Mouse (Mus musculus) neural tube, embryonic 13.5 days (tissue): ENCODE results near the gene Agap1. TPM values are rescaled to one million over a fixed set of nuclear protein-coding genes. Genes with fewer than 3 reads are reported as not detected.

Source experiments
- ATAC-seq: fragments of 200-750 bp; cut with Nextera tagmentation; 2 replicates; pipeline ENCODE4 v1.8.0; 2017; ENCODE audit warnings: low read depth, mild to moderate bottlenecking, moderate TSS enrichment, moderate library complexity
- H3K27ac ChIP-seq: fragments of 300-500 bp; sonication (generic); replicated peaks from 2 replicates; pipeline ENCODE4 v1.5.1; 2015; ENCODE audit warnings: moderate library complexity, mild to moderate bottlenecking, inconsistent platforms
- H3K27me3 ChIP-seq: fragments of 300-500 bp; sonication (generic); 2 replicates; pipeline ENCODE4 v1.6.1; 2015; ENCODE audit warnings: mild to moderate bottlenecking, inconsistent platforms
- H3K36me3 ChIP-seq: fragments of 300-500 bp; sonication (generic); 2 replicates; pipeline ENCODE4 v1.6.1; 2015; ENCODE audit warnings: mild to moderate bottlenecking, inconsistent platforms
- H3K4me1 ChIP-seq: fragments of 300-500 bp; sonication (generic); replicated peaks from 2 replicates; pipeline ENCODE4 v1.6.1; 2015; ENCODE audit warnings: inconsistent platforms
- H3K4me2 ChIP-seq: fragments of 300-500 bp; sonication (generic); 2 replicates; pipeline ENCODE4 v1.6.1; 2015; ENCODE audit warnings: inconsistent platforms, mild to moderate bottlenecking, moderate library complexity
- H3K4me3 ChIP-seq: fragments of 300-500 bp; sonication (generic); 2 replicates; pipeline ENCODE4 v1.5.1; 2015; ENCODE audit warnings: mild to moderate bottlenecking, inconsistent platforms
- H3K9ac ChIP-seq: fragments of 300-500 bp; sonication (generic); 2 replicates; pipeline ENCODE4 v1.6.1; 2015; ENCODE audit warnings: moderate library complexity, mild to moderate bottlenecking, inconsistent platforms
- H3K9me3 ChIP-seq: fragments of 300-500 bp; sonication (generic); 2 replicates; pipeline ENCODE4 v1.6.1; 2016; ENCODE audit warnings: inconsistent platforms
- WGBS: fragments of 180-500 bp; shearing (Covaris S2); methylation state at CpG from one replicate; pipeline ENCODE4 v1.1.7; 2015; 5-methylcytosine and 5-hydroxymethylcytosine counted together
- polyA plus RNA-seq: library from polyadenylated mRNA; unstranded; fragments of >200 nt; fragmentation: Nextera tagmentation; extraction: Ambion mirVana; gene quantifications from 2 replicates; pipeline ENCODE4 v1.2.1, GENCODE M21; 2015

Gene Agap1
- polyA plus RNA-seq, 1 experiment from 2014 or later, result 48.1 TPM

- Histone ChIP-seq H3K27ac (no peak overlapping the region), H3K27me3 (peaks cover 27% of the 10 kb centered on the region), H3K4me2 (no peak overlapping the region), H3K9ac (no peak overlapping the region), H3K4me1 (peaks cover 25% of the 10 kb centered on the region), H3K36me3 (peaks cover 37% of the 10 kb centered on the region), H3K9me3 (no peaks in the 10 kb centered on the region), H3K4me3 (no peak overlapping the region)
- whole genome bisulfite sequencing, result 72% methylated on average over 3 of the region's 3 CpGs
- no peak for ATAC-seq
Measured at GRCm38 (mm10) chr1:89746171-89746570, 291.6 kb downstream of the Agap1 start.

- H3K27ac ChIP-seq, result peak overlapping the region; percentile 81; the same call in 1 of the 2 replicates
- peaks cover 40% of the 10 kb centered on the region for H3K4me1 ChIP-seq
- H3K4me3 ChIP-seq, result no peak overlapping the region
- H3K36me3 ChIP-seq, result peaks cover 17% of the 10 kb centered on the region; the same call in 1 of the 2 replicates
- ATAC-seq, result no peak
- H3K9me3 ChIP-seq, result no peaks in the 10 kb centered on the region
- H3K9ac ChIP-seq, result no peak overlapping the region
- peak overlapping the region; percentile 45 for H3K4me2 ChIP-seq
- no peaks in the 10 kb centered on the region; the same call in 1 of the 2 replicates for H3K27me3 ChIP-seq
Measured at GRCm38 (mm10) chr1:89749666-89750065, 295.1 kb downstream of the Agap1 start.

- WGBS, result 3% methylated on average over 9 of the region's 9 CpGs
- Histone ChIP-seq H3K36me3 (peaks cover 9% of the 10 kb centered on the region; the same call in 1 of the 2 replicates), H3K27ac (peak overlapping the region; percentile 81), H3K27me3 (no peaks in the 10 kb centered on the region; the same call in 1 of the 2 replicates), H3K9me3 (no peaks in the 10 kb centered on the region), H3K4me2 (peak overlapping the region; percentile 45), H3K9ac (no peak overlapping the region), H3K4me3 (no peak overlapping the region), H3K4me1 (peaks cover 48% of the 10 kb centered on the region)
- ATAC-seq, result peak; percentile 83
Measured at GRCm38 (mm10) chr1:89750495-89750894, 295.9 kb downstream of the Agap1 start.

- Histone ChIP-seq H3K27me3 (no peaks in the 10 kb centered on the region; the same call in 1 of the 2 replicates), H3K36me3 (peaks cover 5% of the 10 kb centered on the region; the same call in 1 of the 2 replicates), H3K9me3 (no peaks in the 10 kb centered on the region), H3K4me1 (peaks cover 52% of the 10 kb centered on the region), H3K4me2 (peak overlapping the region; percentile 45), H3K27ac (peak overlapping the region; percentile 81), H3K4me3 (no peak overlapping the region), H3K9ac (no peak overlapping the region)
- 5% methylated on average over 21 of the region's 21 CpGs for WGBS
- ATAC-seq, result peak; percentile 88
Measured at GRCm38 (mm10) chr1:89750921-89751320, 296.3 kb downstream of the Agap1 start.

GRCm38 (mm10) chr1:89751344-89751743 lies 296.7 kb downstream of the Agap1 start:
- H3K27ac ChIP-seq, result peak overlapping the region; percentile 81
- H3K27me3 ChIP-seq, result no peaks in the 10 kb centered on the region; the same call in 1 of the 2 replicates
- H3K9me3 ChIP-seq, result no peaks in the 10 kb centered on the region
- peaks cover 57% of the 10 kb centered on the region for H3K4me1 ChIP-seq
- 40% methylated on average over 11 of the region's 11 CpGs for WGBS
- H3K4me2 ChIP-seq, result peak overlapping the region; percentile 45
- no peak overlapping the region for H3K4me3 ChIP-seq
- H3K36me3 ChIP-seq, result 0 out of 2 replicates have a peak, but pooled peaks cover 4% of the 10 kb centered on the region
- H3K9ac ChIP-seq, result no peak overlapping the region
- ATAC-seq, result peak; percentile 28; the same call in 1 of the 2 replicates

- 0 out of 2 replicates have a peak, but pooled peaks cover 4% of the 10 kb centered on the region for H3K36me3 ChIP-seq
- H3K27me3 ChIP-seq, result no peaks in the 10 kb centered on the region; the same call in 1 of the 2 replicates
- H3K9ac ChIP-seq, result no peak overlapping the region
- no peaks in the 10 kb centered on the region for H3K9me3 ChIP-seq
- no peak overlapping the region for H3K27ac ChIP-seq
- 98% methylated on average over 3 of the region's 3 CpGs for WGBS
- ATAC-seq, result no peak
- H3K4me3 ChIP-seq, result no peak overlapping the region
- peaks cover 61% of the 10 kb centered on the region for H3K4me1 ChIP-seq
- no peak overlapping the region for H3K4me2 ChIP-seq
Measured at GRCm38 (mm10) chr1:89752659-89753058, 298.1 kb downstream of the Agap1 start.

GRCm38 (mm10) chr1:89755358-89755757 lies 300.8 kb downstream of the Agap1 start:
- WGBS, result 17% methylated on average over 12 of the region's 12 CpGs
- Histone ChIP-seq H3K9ac (no peak overlapping the region), H3K4me3 (no peak overlapping the region), H3K9me3 (no peaks in the 10 kb centered on the region), H3K27me3 (no peaks in the 10 kb centered on the region), H3K27ac (no peak overlapping the region), H3K4me2 (no peak overlapping the region), H3K36me3 (no peaks in the 10 kb centered on the region; the same call in 1 of the 2 replicates), H3K4me1 (peaks cover 44% of the 10 kb centered on the region)
- no peak for ATAC-seq

GRCm38 (mm10) chr1:89756387-89756786 lies 301.8 kb downstream of the Agap1 start:
- 18% methylated on average over 8 of the region's 8 CpGs for WGBS
- H3K9ac ChIP-seq, result no peak overlapping the region
- H3K4me2 ChIP-seq, result no peak overlapping the region
- no peaks in the 10 kb centered on the region for H3K27me3 ChIP-seq
- peaks cover 34% of the 10 kb centered on the region for H3K4me1 ChIP-seq
- H3K9me3 ChIP-seq, result no peaks in the 10 kb centered on the region
- H3K36me3 ChIP-seq, result no peaks in the 10 kb centered on the region; the same call in 1 of the 2 replicates
- no peak overlapping the region for H3K27ac ChIP-seq
- no peak overlapping the region for H3K4me3 ChIP-seq
- no peak for ATAC-seq

GRCm38 (mm10) chr1:89757545-89757944 lies 302.9 kb downstream of the Agap1 start:
- Histone ChIP-seq H3K4me3 (no peak overlapping the region), H3K4me2 (no peak overlapping the region), H3K36me3 (peaks cover 4% of the 10 kb centered on the region), H3K9ac (no peak overlapping the region), H3K27ac (no peak overlapping the region), H3K4me1 (peaks cover 28% of the 10 kb centered on the region), H3K9me3 (no peaks in the 10 kb centered on the region), H3K27me3 (no peaks in the 10 kb centered on the region)
- ATAC-seq, result no peak; the same call in 1 of the 2 replicates
- 49% methylated on average over 3 of the region's 3 CpGs for WGBS

GRCm38 (mm10) chr1:89763912-89764311 lies 309.3 kb downstream of the Agap1 start:
- H3K36me3 ChIP-seq, result peaks cover 15% of the 10 kb centered on the region
- H3K4me1 ChIP-seq, result peaks cover 38% of the 10 kb centered on the region
- WGBS, result 19% methylated on average over 3 of the region's 3 CpGs
- no peaks in the 10 kb centered on the region for H3K9me3 ChIP-seq
- H3K27ac ChIP-seq, result no peak overlapping the region
- no peaks in the 10 kb centered on the region for H3K27me3 ChIP-seq
- no peak overlapping the region for H3K4me2 ChIP-seq
- H3K4me3 ChIP-seq, result no peak overlapping the region
- no peak for ATAC-seq
- H3K9ac ChIP-seq, result no peak overlapping the region

- 20% methylated on average over 8 of the region's 8 CpGs for WGBS
- no peak overlapping the region for H3K4me3 ChIP-seq
- no peak for ATAC-seq
- H3K36me3 ChIP-seq, result peaks cover 21% of the 10 kb centered on the region
- no peak overlapping the region for H3K27ac ChIP-seq
- no peak overlapping the region for H3K4me2 ChIP-seq
- H3K27me3 ChIP-seq, result no peaks in the 10 kb centered on the region
- H3K9ac ChIP-seq, result no peak overlapping the region
- no peaks in the 10 kb centered on the region for H3K9me3 ChIP-seq
- peaks cover 55% of the 10 kb centered on the region for H3K4me1 ChIP-seq
Measured at GRCm38 (mm10) chr1:89766891-89767290, 312.3 kb downstream of the Agap1 start.

- Histone ChIP-seq H3K4me1 (peaks cover 44% of the 10 kb centered on the region), H3K36me3 (peaks cover 17% of the 10 kb centered on the region), H3K4me3 (no peak overlapping the region), H3K27ac (no peak overlapping the region), H3K9me3 (no peaks in the 10 kb centered on the region), H3K27me3 (no peaks in the 10 kb centered on the region), H3K9ac (no peak overlapping the region), H3K4me2 (no peak overlapping the region)
- 47% methylated on average over 4 of the region's 4 CpGs for WGBS
- ATAC-seq, result no peak
Measured at GRCm38 (mm10) chr1:89769641-89770040, 315.0 kb downstream of the Agap1 start.

- no peak overlapping the region for H3K9ac ChIP-seq
- H3K27me3 ChIP-seq, result no peaks in the 10 kb centered on the region
- peaks cover 49% of the 10 kb centered on the region for H3K4me1 ChIP-seq
- no peaks in the 10 kb centered on the region for H3K9me3 ChIP-seq
- 77% methylated on average over 1 of the region's 1 CpGs for WGBS
- peaks cover 17% of the 10 kb centered on the region for H3K36me3 ChIP-seq
- H3K4me2 ChIP-seq, result no peak overlapping the region
- no peak for ATAC-seq
- no peak overlapping the region for H3K4me3 ChIP-seq
- H3K27ac ChIP-seq, result no peak overlapping the region
Measured at GRCm38 (mm10) chr1:89770298-89770697, 315.7 kb downstream of the Agap1 start.
